Mouse (Mus musculus) left cerebral cortex, adult 8-10 months (tissue): ENCODE results near the gene Il17re. TPM values are rescaled to one million over a fixed set of nuclear protein-coding genes. Genes with fewer than 3 reads are reported as not detected.

Experiments used
- DNase-seq, 2 experiments: peaks; one replicate each; pipeline ENCODE4 v3.0.0; 2022; ENCODE audit warnings: low spot score in 2 of 2
- total RNA-seq, 4 experiments: library from RNA; stranded (reverse); gene quantifications; 2 replicates each; pipeline ENCODE4 v1.2.4; 2022

Gene Il17re
- total RNA-seq, 4 experiments from 2014 or later: 0.24 to 0.74 (median 0.58) TPM

DNA sequence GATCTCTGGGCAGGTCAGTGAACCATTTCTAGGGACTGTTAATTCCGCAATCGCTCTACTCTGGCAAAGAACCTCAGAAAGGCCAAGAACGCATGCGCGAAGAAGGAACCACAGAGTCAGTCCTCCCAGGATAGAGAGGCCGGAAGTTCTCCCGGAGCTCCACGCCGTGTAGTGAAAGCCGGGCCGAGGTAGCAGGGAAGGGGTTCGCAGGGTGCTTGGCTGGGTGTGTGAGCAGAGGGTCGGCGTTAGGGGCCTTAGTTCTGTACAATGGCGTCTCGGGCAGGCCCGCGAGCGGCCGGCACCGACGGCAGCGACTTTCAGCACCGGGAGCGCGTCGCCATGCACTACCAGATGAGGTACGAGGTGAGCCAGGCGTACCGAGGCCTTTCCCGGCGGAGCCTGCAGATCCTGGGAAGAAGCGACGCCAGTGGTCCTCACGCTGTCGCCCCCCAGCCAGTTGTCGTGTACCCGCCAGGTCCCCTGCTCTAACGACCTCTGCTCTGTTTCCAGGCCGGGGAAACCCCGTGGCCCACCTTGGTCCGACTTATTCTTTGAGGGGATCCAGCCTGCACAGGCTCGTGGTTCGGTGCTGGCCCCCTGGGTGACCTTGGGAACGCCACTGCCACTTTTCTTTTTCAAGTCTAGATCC lies 15.7 kb upstream of the Il17re start, which contains the start of gene Jagn1:
Jagn1 (plus strand) TSS at position 128 of the 649 bp plus-strand sequence.
- peak; percentile 82 to 83 for DNase-seq

GRCm38 (mm10) chr6:113443091-113443490 lies 15.2 kb upstream of the Il17re start:
- DNase-seq: no peak

GRCm38 (mm10) chr6:113444207-113444965 lies 13.9 kb upstream of the Il17re start:
- no peak for DNase-seq

DNA sequence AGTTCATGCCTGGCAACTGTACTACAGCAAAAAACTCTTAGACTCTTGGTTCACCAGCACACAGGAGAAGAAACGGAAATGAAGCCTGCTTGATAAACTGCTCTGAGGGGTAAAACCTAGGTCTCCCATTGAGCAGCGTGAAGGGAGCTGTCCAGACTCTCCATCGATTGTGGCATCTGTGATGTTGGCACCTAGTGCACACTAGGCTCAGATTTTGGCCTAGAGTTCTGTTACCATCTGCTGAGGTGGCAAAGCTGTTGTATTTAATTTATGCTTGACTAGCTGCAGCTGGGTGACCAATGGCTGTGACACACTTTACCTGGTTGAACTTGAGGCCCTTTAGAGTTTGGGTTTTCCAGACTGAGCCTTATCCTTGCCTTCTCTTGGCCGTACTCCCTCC lies 10.6 kb upstream of the Il17re start:
- DNase-seq: no peak

DNA sequence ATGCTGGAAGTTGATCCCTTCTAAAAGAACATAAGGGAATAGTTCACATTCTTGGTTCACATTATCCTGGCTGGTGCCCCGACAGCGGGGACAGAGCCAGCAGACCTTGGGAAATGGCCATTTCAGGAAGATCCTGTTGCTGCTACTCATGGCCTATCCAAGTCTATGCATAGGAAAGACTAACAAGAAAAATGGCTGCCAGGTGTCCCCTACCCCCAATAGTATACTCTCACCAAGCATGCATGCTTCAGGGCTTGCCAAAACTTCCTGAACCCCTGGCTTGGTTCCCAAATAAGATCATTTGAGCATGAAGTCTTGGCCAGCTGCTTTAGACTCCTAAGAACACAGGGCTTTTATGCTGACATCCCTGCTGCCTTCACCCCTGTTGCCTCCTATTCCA lies 6.4 kb upstream of the Il17re start:
- no peak for DNase-seq

GRCm38 (mm10) chr6:113455007-113455406 lies 3.3 kb upstream of the Il17re start:
- DNase-seq: no peak

GRCm38 (mm10) chr6:113458635-113459034 lies 351 bp downstream of the Il17re start:
- DNase-seq: no peak

DNA sequence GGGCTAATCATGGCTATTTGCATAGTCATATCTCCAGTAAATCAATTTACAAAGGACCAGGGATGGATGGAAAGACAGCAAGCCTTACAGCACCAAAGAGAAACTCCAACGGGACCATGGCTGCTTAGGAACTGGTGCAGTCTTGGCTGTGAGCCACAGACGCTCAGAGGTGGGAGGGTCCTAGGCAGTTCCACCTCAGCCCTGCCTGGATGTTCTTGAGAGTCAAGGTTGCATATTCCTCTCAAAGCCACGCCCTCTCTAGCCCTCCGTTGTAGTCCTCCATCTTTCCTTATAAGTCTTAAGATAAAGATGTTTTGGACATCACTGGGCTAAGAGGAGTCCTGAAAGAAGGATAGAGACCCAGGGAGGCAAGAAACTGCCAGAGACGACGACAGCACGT lies 5.8 kb downstream of the Il17re start:
- no peak for DNase-seq

DNA sequence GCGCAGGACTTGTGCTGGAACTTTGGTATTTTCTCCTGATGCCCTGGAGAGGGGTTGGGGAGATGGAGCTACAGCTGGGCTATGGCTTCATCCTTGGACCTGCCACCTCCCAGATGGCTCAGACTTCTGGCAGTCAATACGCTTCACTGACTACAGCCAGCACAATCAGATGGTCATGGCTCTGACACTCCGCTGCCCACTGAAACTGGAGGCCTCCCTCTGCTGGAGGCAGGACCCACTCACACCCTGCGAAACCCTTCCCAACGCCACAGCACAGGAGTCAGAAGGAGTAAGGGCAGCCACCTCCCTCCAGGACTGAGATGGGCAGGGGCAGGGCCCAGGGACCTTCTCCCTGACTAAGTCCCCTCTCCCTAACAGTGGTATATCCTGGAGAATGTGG lies 7.3 kb downstream of the Il17re start:
- DNase-seq: no peak

DNA sequence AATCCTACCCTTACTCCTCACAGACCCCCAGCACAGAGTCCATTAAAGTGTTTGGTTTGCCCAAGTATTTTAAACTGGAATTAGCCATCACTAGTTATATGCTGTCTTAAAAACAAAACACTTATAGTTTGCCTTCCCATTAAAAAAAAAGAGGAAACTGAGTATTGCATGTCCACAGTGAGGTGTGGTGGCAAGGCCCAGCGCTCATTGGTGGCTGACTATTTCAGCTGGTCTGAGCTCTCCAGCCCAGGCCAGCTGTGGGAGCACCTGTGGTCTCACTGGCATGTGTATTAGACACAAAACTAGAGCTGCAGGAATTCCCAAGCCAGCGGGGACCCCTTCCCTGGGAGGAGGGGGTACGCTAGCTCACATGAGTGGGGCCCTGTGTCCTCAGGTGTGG lies 10.2 kb downstream of the Il17re start:
- no peak for DNase-seq

GRCm38 (mm10) chr6:113469021-113469420 lies 10.7 kb downstream of the Il17re start:
- peak in 1 of 2 experiments; percentile 26 for DNase-seq

DNA sequence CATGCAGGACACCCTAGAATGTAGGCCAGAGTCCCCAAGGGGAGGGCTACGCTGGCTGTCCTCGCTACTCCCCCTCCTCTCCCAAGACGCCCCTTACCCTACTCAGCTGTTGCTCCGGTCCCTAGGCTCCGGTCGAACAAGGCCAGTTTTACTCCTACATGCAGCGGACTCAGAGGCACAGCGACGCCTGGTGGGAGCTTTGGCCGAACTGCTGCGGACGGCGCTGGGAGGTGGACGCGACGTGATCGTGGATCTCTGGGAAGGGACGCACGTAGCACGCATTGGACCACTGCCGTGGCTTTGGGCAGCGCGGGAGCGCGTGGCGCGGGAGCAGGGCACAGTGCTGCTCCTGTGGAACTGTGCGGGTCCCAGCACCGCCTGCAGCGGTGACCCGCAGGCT lies 11.1 kb downstream of the Il17re start:
- peak in 1 of 2 experiments; percentile 54 for DNase-seq

GRCm38 (mm10) chr6:113471297-113471936 lies 13.1 kb downstream of the Il17re start, which contains the start of gene Il17rc:
TSS of gene Il17rc (plus strand) at chr6:113471427.
- DNase-seq: no peak

DNA sequence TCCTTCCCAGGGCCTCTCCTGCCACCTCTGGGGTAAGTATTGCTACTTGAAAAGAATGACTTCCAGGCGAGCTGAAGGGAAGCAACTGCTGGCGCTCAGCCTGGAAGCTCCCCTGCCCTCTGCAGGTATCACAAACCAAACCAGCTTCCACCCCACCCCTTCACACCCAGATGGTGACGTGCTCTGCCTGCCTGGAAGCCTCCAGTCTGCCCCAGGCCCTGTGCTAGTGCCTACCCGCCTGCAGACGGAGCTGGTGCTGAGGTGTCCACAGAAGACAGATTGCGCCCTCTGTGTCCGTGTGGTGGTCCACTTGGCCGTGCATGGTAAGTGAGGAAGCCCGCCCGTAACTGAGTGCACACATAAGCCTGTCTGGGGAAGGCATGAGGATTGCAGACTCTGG lies 13.8 kb downstream of the Il17re start:
- no peak for DNase-seq

DNA sequence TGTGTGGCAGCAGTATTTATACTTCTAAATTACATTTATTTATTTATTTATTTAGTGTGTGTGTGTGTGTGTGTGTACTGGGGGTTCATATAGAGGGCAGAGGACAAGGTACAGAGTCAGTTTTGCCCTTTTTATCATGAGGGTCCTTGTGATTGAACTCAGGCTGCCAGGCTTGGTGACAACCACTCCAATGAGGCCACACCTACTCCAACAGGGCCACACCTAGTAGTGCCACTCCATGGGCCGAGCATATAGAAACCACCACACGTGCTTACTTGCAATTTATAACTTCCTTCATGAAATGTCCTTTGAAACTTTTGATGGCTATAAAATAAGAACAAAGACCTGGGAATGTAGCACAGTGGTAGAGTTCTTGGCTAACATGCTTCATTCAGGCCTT lies 15.0 kb downstream of the Il17re start:
- DNase-seq: no peak

DNA sequence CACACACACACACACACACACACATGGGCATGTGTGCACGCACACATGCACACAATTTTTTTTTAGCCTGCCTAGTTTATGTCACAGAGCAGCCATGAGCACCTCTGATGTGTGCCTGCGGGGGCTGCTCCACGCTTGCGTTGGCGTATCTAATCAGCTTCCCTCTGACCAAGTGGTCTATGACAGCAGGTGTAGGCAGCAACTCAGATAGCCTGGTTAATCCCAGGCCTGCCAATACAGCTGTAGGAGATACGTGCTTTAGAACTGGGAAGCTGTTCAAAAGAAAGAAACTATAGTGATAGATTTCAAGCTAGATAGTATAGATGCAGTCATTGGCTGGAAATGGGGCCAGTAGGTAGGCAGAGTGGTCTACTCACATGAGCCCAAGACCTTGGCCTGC lies 15.4 kb downstream of the Il17re start:
- no peak for DNase-seq

GRCm38 (mm10) chr6:113477353-113477752 lies 19.1 kb downstream of the Il17re start:
- no peak for DNase-seq

GRCm38 (mm10) chr6:113478906-113479305 lies 20.6 kb downstream of the Il17re start:
- DNase-seq: peak in 1 of 2 experiments; percentile 12

DNA sequence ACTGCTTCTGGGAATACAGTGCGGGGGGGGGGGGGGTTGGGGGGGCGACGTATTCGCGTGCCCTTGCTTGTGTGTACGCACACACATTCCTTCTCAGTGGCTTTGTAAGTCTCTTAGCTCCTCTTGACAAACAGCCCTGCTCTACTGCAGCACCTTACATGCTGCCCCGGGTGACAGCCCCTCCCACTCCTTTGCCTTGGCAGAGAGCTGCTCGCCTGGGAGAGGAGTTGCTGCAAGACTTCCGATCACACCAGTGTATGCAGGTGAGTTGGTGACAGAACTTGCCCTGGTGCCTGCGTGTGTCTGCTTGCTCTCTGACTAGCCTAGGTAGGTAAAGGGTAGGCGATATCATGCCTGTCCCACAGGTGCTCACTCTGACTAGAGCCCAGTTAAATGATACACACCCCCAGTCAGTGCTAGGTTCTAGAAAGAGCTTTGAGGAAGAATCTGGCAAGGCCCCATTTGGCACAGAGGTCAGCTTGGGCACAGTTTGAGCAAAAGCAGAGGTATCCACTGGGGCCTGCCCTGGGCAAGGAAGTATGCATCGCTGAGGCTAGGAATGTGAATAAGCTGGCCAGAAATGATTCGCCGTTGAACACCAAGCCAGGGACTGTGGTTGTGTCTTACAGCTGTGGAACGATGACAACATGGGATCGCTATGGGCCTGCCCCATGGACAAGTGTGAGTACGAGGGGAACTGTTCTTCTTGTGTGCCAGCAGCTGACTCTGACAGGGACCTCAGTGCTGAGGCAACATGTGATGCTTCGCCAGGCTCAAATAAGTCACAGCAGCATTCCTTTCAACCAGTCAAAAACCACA lies 22.5 kb downstream of the Il17re start:
- DNase-seq: no peak

DNA sequence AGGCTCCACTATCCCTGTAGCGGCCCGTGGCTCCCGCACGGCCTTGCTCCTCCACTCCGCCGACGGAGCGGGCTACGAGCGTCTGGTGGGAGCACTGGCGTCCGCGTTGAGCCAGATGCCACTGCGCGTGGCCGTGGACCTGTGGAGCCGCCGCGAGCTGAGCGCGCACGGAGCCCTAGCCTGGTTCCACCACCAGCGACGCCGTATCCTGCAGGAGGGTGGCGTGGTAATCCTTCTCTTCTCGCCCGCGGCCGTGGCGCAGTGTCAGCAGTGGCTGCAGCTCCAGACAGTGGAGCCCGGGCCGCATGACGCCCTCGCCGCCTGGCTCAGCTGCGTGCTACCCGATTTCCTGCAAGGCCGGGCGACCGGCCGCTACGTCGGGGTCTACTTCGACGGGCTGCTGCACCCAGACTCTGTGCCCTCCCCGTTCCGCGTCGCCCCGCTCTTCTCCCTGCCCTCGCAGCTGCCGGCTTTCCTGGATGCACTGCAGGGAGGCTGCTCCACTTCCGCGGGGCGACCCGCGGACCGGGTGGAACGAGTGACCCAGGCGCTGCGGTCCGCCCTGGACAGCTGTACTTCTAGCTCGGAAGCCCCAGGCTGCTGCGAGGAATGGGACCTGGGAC lies 24.3 kb downstream of the Il17re start:
- DNase-seq: peak in 1 of 2 experiments; percentile 34

DNA sequence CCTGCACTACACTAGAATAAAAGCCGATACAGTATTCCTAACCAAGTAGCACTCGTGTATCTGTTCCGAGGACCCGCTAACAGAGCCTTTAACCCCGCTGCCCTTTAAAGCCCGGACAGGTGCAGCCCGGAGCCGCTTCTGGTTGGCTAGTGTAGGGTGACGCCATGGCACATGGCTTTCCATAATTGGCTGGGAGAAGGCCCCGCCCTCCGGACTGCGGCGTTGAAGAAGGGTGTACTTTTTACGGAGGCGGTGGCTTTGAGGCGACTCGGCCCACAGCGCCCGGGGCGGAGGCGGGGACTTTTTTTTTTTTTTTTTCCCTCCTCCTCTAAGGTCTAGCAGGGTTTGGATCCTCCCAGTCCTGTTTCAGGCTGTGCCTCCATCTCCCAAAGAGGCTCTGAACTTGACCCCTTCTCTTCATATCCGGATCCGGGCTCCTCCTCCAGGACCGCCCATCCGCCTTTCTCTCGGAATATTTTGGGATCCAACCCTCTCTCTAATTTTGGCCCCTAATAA lies 24.9 kb downstream of the Il17re start, which contains the start of gene Creld1:
Creld1 (plus strand) TSS at position 198 of the 516 bp plus-strand sequence.
- peak; percentile 80 to 94 for DNase-seq
